In the genomic region with DNA sequence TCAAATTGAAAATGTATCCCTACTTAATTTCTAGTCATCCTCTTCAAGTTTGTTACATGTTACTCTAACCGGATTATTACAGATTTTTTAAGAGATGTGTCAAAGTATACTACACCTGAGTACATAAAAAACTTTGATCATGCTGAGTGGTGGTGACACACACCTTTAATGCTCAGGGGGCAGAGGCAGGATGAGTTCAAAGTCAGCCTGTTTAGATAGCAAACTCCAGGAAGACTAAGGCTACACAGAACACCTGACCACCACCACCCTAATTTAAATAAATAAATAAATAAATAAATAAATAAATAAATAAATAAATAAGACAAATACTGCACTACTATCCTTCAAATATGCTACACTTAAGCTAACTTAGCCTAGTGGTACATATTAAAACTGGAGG, we compare ENCODE assay signal across 15 mouse cellular contexts.
"Had no signal": no experiment of that assay in that cellular context is flagged by ENCODE, and none has a peak within 500 bp of the region (broad histone marks: within the 10 kb centered on the region; RNA-seq: fewer than 3 reads in every experiment).

No protein-coding gene starts in this region.

- H3K4me2 ChIP-seq: lung, embryonic 14.5 days; midbrain, embryonic 12.5 days; neural tube, embryonic 13.5 days; neural tube, embryonic 15.5 days had no signal

- H3K4me3 ChIP-seq: midbrain, embryonic 10.5 days; midbrain, embryonic 12.5 days; myocyte; neural tube, embryonic 13.5 days; neural tube, embryonic 15.5 days had no signal

- H3K9ac ChIP-seq: lung, embryonic 14.5 days; midbrain, embryonic 12.5 days; neural tube, embryonic 13.5 days; neural tube, embryonic 15.5 days had no signal

- ATAC-seq: midbrain, embryonic 16.5 days had no signal

- H3K4me1 ChIP-seq: midbrain, embryonic 10.5 days; midbrain, embryonic 12.5 days; neural tube, embryonic 15.5 days had no signal

- H3K27me3 ChIP-seq: midbrain, embryonic 12.5 days; neural tube, embryonic 13.5 days; neural tube, embryonic 15.5 days had no signal

- H3K27ac ChIP-seq: midbrain, embryonic 10.5 days; midbrain, embryonic 12.5 days; neural tube, embryonic 13.5 days; neural tube, embryonic 15.5 days had no signal

- DNase-seq: lung, embryonic 14.5 days; lung, postnatal 4 days; retina, postnatal 1 day; right cerebral cortex, adult 18-20 months; right cerebral cortex, postnatal 25 days; right cerebral cortex, postnatal 4 days; thymus, adult 18-20 months; thymus, postnatal 14 days; thymus, postnatal 36 days had no signal

- H3K9me3 ChIP-seq: midbrain, embryonic 10.5 days; midbrain, embryonic 12.5 days; neural tube, embryonic 13.5 days; neural tube, embryonic 15.5 days had no signal
